Mouse (Mus musculus): ENCODE data around the gene Acnat2.
"Not testable (repeated sequence)": the region's sequence is repeated elsewhere in the genome, so short reads cannot be mapped to it uniquely, and the experiment has no call there.

The Acnat2 gene

DNA sequence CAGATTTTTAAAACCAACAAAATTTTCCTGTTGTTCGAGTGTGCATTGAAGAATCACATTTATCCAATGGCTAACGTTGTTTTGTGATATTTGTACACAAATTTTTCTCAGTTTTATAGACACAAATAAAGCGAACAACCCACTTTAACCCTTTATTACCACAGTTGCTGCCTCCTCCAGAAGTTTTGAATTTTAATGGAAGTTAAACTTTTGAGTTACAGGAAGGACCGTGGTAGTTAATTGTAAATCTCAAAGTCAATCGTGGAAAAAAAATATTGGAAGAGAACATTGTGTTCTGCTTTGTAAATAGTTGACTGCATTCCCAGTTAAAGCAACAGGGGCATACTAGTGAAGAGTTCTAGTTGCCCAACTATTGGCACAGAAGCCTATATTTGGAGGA, at the start of gene Acnat2:
Gene Acnat2 (minus strand): TSS at position 195 of the 400 bp plus-strand sequence.
- DNase-seq (ENCODE audit: low read depth, low spot score) = not testable (repeated sequence)

DNA sequence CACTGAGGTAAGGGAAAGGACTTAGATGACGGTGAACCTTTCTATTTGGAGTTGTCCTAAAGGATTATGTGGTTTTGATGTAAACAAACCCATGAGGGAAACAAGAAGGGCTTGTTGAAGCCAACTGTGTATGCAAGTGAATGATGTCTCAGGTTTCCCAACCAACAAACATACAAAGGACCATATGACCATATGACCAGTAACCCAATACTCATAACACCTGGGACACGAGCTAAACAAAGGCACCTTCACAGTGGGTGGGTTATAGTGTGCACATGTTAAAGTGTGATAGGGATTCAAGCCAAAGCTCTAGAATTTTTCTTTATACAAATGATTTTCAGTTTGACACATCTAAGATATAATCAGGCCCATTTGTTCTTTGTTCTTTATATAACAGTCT, 48.2 kb upstream of the Acnat2 start:
- DNase-seq (ENCODE audit: low read depth, low spot score) = no peak

GRCm38 (mm10) chr4:49451848-49452551, 44.0 kb upstream of the Acnat2 start:
- no peak for DNase-seq (ENCODE audit: low read depth, low spot score)

DNA sequence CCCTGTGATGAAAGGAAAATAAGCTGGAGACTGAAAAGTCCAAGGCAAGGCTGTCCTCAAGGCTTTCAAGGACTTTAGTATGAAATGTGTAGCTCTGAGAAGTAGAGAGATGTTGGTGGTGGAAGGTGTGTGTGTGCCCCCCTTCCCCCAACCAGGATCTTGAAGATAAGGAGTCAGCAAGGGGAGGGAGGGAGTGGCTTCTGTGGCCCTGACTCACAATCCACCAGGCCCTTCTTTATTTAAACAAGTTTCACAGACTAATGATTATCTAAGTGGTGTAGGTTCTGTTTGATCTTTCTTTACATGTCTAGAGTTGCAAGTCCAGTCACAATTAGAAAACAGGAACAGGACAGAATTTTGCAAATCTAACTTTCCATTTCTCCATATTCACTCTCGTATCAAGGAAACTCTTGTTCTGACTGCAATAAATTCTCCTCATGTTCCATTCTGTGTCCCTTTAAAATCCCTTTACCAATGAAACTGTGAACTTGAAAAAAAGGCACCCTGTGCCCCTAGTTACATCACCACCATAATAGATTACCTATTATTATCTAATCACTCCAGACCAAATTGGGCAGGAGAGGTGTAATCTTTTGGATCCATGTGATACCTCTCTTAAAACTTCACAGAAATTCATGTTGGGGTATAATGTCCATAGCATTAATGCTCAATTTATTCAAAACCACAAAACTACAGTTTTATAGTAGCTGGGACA, 43.3 kb upstream of the Acnat2 start:
- not testable (repeated sequence) for DNase-seq (ENCODE audit: low read depth, low spot score)

DNA sequence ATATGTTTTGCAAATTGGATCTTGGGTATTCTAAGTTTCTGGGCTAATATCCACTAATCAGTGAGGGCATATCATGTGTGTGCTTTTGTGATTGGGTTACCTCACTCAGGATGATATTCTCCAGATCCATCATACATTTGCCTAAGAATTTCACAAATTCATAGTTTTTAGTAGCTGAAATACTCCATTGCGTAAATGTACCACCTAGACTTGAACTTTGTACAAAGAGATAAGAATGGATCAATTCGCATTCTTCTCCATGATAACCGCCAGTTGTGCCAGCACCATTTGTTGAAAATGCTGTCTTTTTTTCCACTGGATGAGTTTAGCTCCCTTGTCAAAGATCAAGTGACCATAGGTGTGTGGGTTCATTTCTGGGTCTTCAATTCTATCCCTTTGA, 29.0 kb upstream of the Acnat2 start:
- DNase-seq (ENCODE audit: low read depth, low spot score) = not testable (repeated sequence)

- DNase-seq (ENCODE audit: low read depth, low spot score) = not testable (repeated sequence)
Observed at GRCm38 (mm10) chr4:49410151-49410550, 2.2 kb upstream of the Acnat2 start.

GRCm38 (mm10) chr4:49386873-49387272, 21.1 kb downstream of the Acnat2 start:
- DNase-seq (ENCODE audit: low read depth, low spot score) = no peak

DNA sequence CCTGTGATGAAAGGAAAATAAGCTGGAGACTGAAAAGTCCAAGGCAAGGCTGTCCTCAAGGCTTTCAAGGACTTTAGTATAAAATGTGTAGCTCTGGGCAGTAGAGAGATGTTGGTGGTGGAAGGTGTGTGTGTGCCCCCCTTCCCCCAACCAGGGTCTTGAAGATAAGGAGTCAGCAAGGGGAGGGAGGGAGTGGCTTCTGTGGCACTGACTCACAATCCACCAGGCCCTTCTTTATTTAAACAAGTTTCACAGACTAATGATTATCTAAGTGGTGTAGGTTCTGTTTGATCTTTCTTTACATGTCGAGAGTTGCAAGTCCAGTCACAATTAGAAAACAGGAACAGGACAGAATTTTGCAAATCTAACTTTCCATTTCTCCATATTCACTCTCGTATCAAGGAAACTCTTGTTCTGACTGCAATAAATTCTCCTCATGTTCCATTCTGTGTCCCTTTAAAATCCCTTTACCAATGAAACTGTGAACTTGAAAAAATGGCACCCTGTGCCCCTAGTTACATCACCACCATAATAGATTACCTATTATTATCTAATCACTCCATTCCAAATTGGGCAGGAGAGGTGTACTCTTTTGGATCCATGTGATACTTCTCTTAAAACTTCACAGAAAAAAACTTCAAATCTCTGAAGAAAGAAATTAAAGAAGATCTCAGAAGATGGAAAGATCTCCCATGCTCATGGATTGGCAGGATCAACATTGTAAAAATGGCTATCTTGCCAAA, 24.2 kb downstream of the Acnat2 start:
- not testable (repeated sequence) for DNase-seq (ENCODE audit: low read depth, low spot score)

DNA sequence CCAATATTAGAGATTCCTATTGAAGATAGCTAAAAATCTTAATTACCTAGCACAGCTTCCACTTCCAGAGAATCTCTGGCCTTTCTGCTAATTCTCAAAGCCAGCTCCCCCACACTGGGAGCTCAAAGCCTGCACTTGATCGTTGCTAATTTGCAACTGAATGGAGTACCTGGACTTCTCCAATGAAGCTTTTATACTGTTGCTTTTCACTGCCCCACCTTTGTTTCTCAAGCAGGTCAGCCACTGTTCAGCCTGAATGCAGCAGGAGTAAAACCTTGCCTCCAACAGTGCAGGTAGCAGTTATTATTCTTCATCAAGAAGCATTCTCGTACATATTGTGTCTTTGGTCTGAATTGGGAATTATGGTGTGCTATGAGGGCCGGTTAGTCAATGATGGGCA, 39.9 kb downstream of the Acnat2 start:
- DNase-seq (ENCODE audit: low read depth, low spot score) = not testable (repeated sequence)

DNA sequence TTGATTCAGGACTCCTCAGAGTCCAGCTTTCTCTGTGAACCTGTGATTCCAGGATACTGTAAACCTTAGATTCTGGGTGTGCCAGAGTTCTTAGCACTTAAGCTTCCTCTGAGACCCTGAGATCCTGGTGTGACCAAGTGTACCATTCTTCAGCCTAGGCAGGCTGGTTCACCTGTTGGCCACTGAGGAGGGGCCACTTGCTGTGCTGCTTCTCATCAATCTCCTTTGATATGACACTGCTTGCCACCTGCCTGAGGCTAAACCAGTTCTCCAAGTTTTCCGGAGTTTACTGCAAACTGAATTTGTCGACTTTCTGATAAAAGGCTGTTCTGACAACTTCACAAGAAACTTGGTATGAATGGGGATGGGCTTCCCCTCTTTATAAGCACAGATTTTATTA, 50.9 kb downstream of the Acnat2 start:
- no peak for DNase-seq (ENCODE audit: low read depth, low spot score)

DNA sequence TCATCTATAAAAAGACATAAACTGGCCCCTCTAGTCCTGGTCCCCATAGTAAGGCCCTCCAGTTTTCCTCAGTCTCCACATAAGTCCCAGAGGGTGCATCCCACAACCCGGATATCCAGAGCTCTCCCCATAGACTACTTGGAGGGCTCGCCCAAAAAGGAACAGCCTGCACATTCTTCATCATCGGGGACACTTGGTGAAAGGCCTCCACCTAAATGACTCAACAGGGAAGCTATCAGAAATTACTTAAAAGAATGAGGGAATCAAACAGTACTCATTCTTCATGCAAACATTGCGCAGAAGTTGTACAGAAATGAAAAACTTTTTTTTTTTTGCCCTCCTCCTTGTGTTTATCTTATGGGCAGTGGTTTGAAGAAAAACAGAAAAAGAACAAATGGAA, 57.5 kb downstream of the Acnat2 start:
- DNase-seq (ENCODE audit: low read depth, low spot score) = no peak

GRCm38 (mm10) chr4:49348677-49349076, 59.3 kb downstream of the Acnat2 start:
- no peak for DNase-seq (ENCODE audit: low read depth, low spot score)

DNA sequence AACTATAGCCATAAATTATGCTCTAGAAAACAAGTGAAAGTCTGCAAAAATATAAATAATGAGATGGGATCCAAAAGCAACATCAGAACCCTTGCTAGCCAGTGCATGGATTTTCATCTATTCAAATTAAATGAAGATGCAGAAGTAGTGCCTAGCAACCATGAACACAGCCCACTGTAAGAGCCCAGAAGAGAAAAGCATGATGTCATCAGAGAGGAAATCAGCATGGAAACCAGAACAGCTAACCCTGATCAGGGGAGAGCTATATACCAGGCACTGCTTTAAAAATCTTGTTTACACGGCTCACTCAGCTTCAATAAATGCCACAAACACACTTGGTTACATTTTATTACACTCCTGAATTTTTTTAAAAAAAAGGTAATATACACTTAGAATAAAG, 60.0 kb downstream of the Acnat2 start:
- not testable (repeated sequence) for DNase-seq (ENCODE audit: low read depth, low spot score)

- DNase-seq (ENCODE audit: low read depth, low spot score) = not testable (repeated sequence)
Observed at GRCm38 (mm10) chr4:49340091-49340490, 67.9 kb downstream of the Acnat2 start.

- DNase-seq (ENCODE audit: low read depth, low spot score) = not testable (repeated sequence)
Observed at GRCm38 (mm10) chr4:49337949-49338348, 70.0 kb downstream of the Acnat2 start.

Measured in 3T3-L1 (cell line).